Mouse (Mus musculus): Measurements from ENCODE around the gene Slc22a21.
"Not testable (repeated sequence)": the region's sequence is repeated elsewhere in the genome, so short reads cannot be mapped to it uniquely, and the experiment has no call there.

Gene Slc22a21

DNA sequence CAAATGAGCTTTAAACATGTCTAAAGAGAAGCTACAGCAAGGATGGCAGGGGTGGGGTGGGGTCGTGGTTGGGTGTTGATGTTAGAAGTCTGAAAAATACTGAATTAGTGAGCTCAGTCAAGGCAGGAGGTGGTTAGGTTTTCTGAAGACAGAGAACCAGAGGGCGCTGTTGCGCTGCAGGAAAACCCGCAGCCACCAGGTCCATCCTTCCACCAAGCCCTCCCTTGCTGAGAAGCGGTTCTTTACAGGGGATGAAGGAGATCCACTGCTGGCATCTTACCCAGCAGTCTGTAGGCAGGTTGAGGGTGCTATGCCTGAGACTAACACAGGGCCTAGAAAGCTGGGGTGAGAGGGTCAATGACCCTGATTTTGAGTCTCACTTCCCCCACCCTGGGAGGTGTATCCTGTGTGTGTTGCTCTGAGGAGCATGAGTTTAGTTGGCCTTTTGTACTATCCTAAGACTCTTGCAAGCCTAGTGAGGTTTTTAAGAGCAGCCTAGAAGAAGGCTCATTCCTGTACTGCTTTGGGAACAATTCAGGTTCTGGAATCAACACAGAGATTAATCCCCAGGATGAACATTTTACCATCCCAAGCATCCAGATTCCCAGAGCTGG is 22.1 kb upstream of the Slc22a21 start:
- peak; percentile 39 to 70 for DNase-seq (ENCODE audit: low spot score in 2 of 2)

DNA sequence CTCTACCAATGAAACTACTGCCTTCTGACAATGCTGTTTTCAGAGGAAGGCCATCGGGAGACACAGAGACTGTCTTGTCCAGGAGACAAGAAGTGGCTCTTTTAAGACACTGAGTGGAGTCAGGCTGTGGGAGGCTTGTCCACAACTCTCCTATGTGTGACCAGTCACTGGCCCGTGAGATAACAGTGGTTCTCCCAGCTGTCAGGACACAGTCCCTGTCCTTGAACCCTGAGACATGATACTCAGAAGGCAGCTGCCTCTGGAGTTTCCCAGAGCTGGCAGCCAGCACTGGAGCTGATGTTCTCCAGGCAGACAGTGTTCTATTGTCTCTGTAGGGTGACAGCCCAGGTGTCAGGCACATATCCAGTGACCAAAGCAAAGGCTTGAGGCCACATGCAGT is 17.5 kb upstream of the Slc22a21 start:
- DNase-seq (ENCODE audit: low spot score in 2 of 2), result no peak

DNA sequence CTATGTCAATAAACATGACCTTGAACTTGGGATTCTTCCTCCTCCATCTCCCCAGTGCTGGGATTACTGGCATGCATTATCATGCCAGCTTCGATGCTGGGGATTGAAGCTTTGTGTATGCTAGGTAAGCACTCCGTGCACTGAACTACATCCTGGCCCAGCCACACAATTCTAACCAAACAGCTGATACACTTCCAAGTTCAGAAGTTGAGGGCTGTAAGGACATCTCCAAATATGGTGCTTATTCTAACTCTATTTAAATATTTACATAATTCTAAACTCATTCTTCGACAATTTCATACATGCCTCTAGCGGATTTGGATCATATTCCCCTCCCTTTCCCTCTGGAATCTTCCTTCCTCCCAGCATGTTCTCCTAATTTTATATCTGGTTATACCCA is 12.1 kb upstream of the Slc22a21 start:
- DNase-seq (ENCODE audit: low spot score in 2 of 2), result no peak

DNA sequence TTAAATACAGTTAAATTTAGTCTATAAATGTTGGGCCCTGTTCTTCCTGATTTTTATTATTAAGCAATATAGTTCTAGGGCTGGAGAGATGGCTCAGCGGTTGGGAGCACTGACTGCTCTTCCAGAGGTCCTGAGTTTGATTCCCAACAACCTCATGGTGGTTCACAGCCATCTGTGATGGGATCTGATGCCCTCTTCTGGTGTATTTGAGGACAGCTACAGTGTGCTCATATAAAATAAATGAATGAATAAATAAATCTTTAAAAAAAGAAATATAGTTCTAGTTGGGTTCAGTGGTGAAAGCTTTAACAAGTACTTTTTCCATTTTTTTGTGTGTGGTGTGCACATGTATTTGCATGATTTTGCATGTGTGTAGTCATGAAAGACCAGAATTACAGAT is 9.1 kb upstream of the Slc22a21 start:
- DNase-seq (ENCODE audit: low spot score in 2 of 2), result no peak

DNA sequence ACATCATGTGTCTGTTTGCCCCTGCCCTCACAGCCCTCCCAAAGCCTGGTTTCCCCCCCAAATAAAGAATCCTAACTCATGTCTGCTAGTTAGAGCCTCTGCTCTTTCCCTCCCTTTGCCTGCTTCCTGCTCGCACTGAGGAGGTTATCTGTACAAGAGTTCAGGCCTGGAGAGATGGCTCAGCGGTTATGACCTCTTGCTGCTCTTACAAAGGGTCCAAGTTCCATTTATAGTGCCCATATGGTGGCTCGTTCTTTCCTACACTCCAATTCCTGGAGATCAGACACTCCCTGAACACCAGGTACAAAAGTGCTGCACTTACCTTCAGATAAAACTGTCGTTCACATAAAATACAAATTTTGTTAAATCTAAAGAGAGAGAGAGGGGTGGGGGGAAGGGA is 7.9 kb upstream of the Slc22a21 start:
- DNase-seq (ENCODE audit: low spot score in 2 of 2), result no peak

DNA sequence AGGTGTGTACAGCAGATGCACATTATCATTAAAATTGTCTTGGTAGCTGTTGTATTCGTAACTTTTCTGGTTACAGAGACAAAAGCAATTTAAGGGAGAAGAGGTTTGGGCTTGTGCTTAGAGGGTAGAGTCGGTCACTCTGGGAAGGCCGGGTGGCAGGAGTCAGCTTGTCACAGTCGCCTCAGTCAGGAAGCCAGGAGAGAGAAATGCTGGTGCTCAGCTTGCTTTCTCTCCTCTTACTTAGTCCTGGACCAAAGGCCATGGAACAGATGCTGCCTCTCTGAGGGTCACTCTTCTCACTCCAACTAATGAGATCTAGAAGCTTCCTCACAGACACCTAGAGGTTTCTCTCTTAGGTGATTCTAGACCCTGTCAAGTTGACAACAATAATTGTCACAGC is 1.3 kb upstream of the Slc22a21 start:
- DNase-seq (ENCODE audit: low spot score in 2 of 2), result no peak

DNA sequence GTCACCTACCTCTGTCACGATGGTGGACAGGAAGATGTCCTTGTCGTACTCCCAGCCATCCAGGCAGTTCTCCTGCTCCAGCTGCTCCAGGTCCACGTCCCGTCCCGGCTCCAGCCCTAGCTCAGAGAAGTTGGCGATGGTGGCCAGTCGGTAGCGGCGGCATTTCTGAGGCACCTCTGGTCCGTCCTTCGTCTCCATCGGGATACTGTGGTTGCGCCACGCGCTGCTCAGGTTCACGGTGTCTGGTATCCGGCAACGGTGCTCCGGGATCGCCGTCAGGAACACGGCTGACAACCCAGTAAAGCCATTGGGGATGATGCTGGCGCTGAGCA is 710 bp downstream of the Slc22a21 start:
- DNase-seq (ENCODE audit: low spot score in 2 of 2), result peak in 1 of 2 experiments; percentile 5

DNA sequence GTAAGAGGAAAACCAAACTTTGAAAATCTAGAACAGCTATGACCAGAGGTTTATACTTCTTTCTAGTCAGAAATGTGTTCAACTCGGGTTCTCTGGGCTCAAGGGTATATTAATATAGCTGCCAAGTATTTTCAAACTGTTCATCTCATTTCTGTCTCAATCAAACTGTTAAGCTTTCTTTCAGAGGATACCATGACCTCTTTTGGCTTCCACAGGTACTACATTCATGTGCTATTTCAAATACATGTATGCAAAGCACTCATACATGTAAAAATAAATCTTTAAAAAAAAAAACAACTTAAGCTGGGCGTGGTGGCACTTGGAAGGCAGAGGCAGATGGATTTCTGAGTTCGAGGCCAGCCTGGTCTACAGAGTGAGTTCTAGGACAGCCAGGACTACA is 2.5 kb downstream of the Slc22a21 start:
- DNase-seq (ENCODE audit: low spot score in 2 of 2), result no peak

DNA sequence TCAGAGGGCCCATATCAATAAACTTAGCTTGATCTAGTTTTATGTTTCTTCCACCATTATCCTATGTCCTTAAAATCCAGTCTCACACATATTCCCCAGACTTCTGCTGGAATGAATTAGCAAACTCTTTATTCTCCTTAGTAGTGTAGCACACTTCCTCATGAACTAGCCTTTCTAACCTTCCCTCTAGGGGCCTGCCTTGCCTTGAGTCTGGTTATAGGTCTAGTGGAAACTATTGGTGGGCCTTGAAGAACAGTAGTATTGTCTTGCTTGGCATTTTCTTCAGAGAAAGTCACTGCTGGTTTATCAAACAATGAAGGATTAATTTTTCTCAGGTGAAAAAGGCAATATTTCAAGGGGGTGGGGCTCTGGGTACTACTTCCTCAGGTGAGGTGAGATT is 4.6 kb downstream of the Slc22a21 start:
- no peak for DNase-seq (ENCODE audit: low spot score in 2 of 2)

DNA sequence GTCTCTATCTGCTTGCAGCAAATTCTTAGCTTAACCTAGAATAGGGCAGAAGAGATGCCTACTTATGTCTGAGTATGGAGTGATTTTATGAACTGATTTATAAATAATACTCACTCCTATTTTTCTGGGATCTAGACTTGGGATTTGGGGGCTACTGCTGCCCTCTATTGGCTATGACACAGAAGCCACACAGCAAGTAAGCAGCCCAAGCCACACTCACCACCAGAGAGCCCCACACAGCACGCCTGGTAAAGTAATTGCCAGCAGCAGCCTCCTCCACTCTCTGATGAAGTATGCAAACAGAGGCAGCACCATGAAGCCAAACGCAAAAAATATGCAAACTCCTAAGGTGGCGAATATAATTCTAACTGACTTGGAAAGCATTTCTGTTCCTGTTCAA is 21.1 kb downstream of the Slc22a21 start:
- no peak for DNase-seq (ENCODE audit: low spot score in 2 of 2)

DNA sequence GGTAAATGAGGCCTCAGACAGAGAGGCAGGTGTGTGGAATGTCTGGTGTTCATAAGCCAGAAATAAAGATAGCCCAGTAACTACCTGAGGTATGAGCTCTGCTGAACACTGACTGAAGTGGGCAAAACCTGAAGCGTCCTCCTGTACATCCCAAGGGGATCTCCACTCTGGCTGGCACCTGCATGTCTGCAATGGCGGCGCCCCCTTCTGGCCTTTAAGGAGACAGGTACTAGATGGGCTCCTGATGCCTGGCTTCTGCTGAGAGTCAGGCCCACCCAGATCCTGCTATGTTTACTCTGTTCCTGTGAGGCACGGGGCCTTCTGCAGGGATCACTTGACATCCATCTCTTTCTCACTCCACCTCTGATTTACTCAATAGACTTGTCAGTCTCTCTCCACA is 22.0 kb downstream of the Slc22a21 start:
- not testable (repeated sequence) for DNase-seq (ENCODE audit: low spot score in 2 of 2)

DNA sequence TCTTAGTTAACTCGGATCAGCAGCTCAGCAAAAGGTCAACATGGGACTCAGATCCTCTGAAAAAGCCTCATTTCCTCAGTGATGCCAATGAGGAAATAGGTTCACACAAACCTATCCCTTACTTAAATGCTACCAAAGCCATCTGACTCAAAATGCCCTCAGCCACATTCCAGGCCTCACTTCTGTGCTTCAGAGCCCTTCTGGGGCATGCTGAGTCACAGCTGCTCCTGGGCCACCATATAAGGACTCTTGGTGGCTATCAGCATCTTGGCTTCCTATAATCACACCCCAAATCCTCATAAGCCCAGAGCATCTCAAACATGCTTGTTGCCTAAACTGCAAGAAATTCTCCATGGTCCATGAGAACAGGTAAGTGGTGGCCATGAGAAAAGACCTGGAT is 23.5 kb downstream of the Slc22a21 start:
- DNase-seq (ENCODE audit: low spot score in 2 of 2), result no peak

DNA sequence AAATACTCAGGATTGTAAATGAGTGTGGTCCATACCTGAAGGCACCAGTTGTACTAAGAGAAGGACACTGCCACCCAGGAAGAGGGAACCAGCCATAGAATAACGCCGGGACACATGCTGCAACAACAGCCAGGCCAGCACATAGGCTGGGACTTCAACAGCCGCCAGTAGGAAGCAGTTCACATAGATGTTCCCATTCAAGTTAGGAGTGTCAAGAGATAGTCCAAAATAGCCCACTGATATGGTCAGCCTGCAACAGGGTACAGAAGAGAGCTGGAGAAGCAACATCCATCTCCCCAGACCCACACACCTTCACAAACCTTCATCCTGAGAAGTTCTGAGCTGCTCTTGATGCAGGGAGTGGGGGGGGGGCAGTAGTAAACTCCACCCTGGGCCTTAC is 25.5 kb downstream of the Slc22a21 start:
- no peak for DNase-seq (ENCODE audit: low spot score in 2 of 2)

DNA sequence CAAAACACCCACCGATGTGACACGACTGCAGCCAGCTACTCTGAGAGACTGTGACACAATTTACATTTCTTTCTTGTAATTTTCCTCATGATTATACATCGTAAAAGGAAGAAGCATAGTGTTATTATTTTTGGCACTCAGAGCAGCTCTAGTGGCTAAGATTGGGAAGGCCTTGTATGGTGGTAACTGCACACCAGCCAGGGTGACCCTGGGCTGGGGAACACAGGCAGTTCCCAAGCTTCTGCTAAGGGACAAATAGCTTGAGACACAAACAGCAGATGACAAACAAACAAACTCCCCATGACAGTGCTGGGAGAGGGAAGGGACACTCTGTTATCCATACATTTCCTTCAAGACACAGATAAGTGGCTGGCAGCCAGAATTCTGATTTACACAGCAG is 30.0 kb downstream of the Slc22a21 start:
- DNase-seq (ENCODE audit: low spot score in 2 of 2), result not testable (repeated sequence)

DNA sequence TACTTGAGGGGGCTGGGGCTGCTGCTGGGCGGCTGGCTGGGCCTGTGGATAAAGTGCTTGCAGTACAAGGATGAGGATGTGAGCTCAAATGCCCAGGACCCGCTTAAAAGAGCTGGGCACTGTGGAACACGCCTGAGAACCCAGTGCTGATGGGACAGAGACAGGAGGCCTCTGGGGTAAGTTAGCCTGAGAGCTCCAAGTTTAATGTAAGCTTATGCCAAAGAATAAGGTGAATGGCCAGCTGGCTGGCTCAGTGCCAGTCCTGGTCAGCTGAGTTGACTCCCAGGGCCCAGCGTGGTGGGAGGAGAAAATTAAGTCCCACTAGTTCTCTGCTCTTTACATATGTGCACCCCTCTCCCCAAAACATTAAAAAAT is 48.2 kb downstream of the Slc22a21 start:
- DNase-seq (ENCODE audit: low spot score in 2 of 2), result peak in 1 of 2 experiments; percentile 3

DNA sequence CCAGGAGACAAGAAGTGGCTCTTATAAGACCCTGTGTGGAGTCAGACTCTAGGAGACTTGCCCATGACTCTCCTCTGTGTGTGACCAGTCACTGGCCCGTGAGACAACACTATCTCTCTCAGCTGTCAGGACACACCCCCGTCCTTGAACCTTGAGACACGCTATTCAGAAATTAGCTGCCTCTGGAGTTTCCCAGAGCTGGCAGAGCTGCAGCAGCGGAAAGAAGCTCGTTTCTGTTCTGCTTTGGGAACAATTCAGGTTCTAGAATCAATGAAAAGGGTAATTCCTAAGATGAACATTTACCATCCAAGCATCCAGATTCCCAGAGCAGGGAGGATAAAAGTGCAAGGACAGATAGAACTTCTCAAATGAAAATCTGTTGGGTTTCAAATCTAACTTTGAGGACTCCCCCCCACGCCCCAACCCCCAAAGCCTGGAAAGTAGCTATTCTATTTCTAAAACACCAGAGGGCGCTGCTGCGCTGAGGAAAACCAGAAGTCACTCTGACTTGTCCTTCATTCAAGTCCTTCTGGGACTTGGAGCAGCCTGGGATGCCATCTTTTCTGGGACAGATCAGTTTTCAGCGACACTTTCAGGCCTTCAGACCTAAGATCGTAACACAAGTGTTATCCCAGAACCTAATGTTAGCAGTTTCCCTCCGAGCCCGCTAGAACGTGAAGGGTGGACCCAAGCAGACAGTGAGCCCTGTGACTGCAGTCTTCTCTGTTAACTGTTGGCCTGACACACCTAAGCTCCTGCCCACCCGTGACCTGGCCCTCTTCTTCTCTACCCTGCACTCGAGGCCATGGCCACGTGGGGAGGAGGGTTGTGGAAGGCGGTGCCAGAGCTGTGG is 48.8 kb downstream of the Slc22a21 start:
- DNase-seq (ENCODE audit: low spot score in 2 of 2), result peak; percentile 39 to 63

DNA sequence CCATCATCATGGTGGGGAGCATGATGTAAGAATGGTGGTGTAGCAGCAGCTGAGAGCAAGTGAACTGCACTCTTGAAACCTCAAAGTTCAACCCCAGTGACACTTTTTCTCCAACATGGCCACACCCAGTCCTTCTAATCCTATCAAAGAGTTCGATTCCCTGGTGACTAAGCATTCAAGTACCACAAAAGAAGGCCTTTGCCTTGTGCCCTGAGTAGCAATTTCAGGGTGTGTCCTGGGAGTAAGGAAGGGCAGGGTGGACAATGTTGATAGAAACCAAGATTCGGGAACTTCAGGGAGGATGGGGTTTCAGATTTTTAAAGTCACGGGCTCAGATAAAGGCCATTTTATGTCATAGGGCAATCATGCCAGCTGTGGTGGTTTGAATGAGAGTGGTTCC is 50.4 kb downstream of the Slc22a21 start:
- DNase-seq (ENCODE audit: low spot score in 2 of 2), result no peak

DNA sequence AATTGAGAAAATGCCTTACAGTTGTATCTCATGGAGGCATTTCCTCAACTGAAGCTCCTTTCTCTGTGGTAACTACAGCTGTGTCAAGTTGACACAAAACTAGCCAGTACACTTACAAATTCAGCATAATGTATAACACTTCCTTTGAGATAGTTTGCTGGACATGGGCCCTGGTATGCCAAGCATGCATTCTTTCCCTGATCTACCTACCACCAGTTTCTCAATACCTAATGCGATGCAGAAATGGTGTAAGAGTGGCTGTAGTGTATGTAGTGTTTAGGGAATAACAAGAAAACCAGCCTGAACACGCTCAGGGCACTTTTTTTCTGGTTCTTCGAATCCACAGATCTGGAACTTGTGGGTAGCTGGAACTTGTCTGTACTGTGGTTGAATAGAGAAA is 51.5 kb downstream of the Slc22a21 start:
- no peak for DNase-seq (ENCODE audit: low spot score in 2 of 2)

DNA sequence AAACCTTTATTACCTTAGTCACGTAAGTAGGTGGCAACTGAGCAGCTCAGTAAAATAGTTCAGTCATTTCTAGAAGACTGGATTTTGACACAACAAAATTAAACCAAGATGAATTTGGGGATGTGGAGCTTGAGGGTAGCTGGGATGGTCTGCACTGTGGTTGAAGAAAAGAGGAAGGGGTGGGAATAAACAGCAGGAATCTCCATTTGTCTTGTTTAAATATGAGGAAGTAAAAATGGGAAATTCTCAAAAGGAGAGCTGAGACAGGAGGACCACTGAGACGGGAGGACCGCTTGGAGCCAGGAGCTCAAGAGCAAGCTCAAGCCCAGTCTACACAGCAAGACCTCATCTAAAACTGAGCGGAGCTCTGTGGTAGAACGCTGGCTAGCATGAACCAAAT is 53.8 kb downstream of the Slc22a21 start:
- no peak for DNase-seq (ENCODE audit: low spot score in 2 of 2)

DNA sequence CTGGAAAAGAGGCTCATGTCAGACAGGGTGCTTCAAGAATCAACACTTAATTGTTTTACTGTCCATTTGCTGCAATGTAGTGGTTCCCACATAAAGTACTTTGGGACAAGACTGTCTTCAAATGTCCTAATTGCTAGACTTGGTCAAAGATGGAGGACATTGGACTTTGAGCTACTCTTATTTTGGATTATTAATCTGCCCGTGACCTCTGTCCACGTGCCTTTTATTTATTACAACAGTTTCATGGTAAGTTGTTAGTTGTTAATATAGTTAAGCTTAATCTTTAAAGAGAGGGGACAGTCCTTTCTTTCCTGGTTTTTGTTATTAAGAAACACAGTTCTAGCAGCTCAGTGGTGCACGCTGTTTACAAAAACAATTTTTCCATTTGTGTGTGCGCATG is 61.3 kb downstream of the Slc22a21 start:
- DNase-seq (ENCODE audit: low spot score in 2 of 2), result no peak

DNA sequence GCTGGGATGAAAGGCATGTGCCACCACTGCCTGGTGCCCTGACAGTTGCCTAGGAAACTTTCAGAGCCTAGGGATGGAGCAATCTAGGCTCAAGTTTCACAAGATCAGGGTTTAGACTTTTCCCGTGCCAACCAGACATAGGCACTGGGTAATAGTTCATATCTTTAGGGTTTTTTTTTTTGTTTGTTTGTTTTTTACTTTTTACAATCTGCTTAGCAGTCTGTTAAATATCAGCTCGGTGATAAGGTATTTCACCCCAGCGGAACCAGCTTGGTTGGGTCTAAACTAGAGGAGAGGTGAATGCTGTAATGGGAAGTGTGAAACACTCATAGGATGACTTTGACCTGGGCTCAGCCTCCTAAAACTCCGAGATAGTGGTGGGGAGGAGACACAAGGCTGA is 69.1 kb downstream of the Slc22a21 start:
- DNase-seq (ENCODE audit: low spot score in 2 of 2), result no peak

DNA sequence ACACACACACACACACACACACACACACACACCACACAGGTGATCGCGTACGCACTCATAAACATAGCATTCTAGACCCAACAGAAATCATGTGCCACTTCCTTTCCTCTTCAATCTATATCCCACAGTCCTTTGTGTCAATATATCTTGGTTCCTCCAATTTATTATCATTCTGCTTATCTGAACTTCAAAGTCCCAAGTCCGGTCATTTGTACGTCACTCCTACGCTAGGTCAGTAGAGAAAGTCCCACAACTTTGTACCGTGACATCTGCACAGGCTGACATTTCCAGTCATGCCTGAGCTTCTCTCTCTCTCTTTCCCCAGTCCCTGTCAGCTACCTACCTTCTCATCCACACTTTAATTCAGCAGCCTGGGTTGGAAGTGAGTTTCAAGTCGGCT is 71.4 kb downstream of the Slc22a21 start:
- no peak for DNase-seq (ENCODE audit: low spot score in 2 of 2)

DNA sequence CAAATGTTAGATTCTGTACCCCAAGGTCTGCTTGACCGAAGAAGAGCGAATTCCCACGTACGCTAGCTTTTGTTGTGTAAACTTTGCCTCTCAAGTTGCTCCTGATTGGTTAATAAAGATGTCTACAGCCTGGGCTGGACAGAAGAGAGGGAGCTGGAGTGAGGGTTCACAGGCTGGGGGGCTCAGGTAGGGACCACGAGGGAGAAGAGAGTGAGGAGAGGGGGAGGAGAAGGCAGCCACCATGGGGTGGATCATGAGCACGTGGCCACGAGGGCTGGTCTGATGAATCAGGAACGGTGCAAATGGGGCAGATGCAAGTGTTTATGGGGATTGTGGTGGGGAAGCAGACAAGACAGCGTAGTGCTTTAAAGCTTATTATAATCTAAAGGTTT is 75.6 kb downstream of the Slc22a21 start:
- no peak for DNase-seq (ENCODE audit: low spot score in 2 of 2)

All from cerebellum, postnatal 4 days (tissue).